Mouse (Mus musculus): ENCODE measurements around the gene Kdsr.

DNA sequence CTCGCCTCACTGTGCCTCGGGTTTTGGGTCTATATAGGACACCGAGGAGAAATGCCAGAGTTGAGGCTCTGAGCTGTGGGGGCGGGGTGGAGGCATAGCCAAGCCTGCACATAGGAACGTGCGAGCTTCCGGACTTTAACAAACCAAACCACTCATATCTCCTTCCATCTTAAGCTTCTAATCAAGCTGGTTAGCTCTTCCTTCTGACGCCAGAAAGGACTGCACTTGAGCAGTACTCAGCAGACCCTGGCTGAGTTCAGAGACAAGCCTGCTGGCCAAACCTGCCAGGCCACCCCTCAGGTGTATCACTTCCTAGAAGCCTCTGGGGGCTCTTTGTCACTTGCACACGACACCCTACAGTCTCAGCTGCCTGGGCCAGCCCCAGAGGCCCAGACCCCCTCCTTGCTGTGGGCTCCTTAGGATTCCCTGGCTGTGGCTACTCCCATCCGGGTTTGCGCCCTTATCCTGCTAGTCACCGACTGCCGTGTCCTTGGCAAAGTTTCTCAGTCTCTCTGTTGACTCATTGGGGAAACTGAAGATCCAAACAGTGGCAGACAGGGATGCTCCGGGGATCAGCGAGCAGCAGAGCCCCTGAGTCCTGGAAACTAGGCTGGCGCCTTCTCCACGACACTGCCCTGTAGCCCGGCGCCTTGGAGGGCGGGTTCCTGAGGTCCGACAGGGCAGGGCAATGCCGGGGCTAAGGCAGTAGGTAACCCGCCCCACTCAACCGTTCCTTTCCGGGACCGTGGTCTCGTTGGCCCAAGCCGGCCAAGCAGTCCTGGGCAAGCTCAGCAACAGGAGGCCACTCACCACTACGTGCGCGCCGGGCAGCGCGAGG is 574 bp downstream of the Kdsr start:
- no peak for TF ChIP-seq CTCF (IDR thresholded peaks at IDR 0.05; ENCODE audit: low read depth)
- no peak for TF ChIP-seq EP300 (IDR thresholded peaks at IDR 0.05; ENCODE audit: low read depth)
